In genomic region chr3:123697786-123698185, GRCm38 (mm10) we compare ENCODE assay signal across 22 mouse cellular contexts. TPM values are rescaled to one million over a fixed set of nuclear protein-coding genes. Genes with fewer than 3 reads are reported as not detected.
DNase-seq lines count a peak whose midpoint lies in the region; ATAC-seq lines count a peak whose summit lies in the region.
"Had no signal": no experiment of that assay in that cellular context is flagged by ENCODE, and none has a peak within 500 bp of the region (broad histone marks: within the 10 kb centered on the region; RNA-seq: fewer than 3 reads in every experiment).

No protein-coding gene starts in this region.

- no peaks in the 10 kb centered on the region for H3K9me3 ChIP-seq in lung, embryonic 15.5 days
- H3K9me3 ChIP-seq in heart, embryonic 15.5 days (replicated peaks): no peaks in the 10 kb centered on the region
- H3K9me3 ChIP-seq: embryonic facial prominence, embryonic 10.5 days; forebrain, embryonic 13.5 days; hindbrain, embryonic 10.5 days; limb, embryonic 15.5 days had no signal

- no peaks in the 10 kb centered on the region for H3K4me1 ChIP-seq in lung, embryonic 15.5 days
- no peaks in the 10 kb centered on the region for H3K4me1 ChIP-seq in heart, embryonic 15.5 days (replicated peaks)
- H3K4me1 ChIP-seq: embryonic facial prominence, embryonic 10.5 days; forebrain, embryonic 13.5 days; hindbrain, embryonic 10.5 days; limb, embryonic 15.5 days; midbrain, embryonic 13.5 days had no signal

- H3K4me2 ChIP-seq in lung, embryonic 15.5 days: no peak overlapping the region
- no peak overlapping the region for H3K4me2 ChIP-seq in heart, embryonic 15.5 days
- H3K4me2 ChIP-seq: forebrain, embryonic 13.5 days; limb, embryonic 15.5 days; midbrain, embryonic 13.5 days had no signal

- no peaks in the 10 kb centered on the region for H3K36me3 ChIP-seq in lung, embryonic 15.5 days
- no peaks in the 10 kb centered on the region for H3K36me3 ChIP-seq in heart, embryonic 15.5 days
- H3K36me3 ChIP-seq: embryonic facial prominence, embryonic 10.5 days; G1E; hindbrain, embryonic 10.5 days; limb, embryonic 15.5 days; midbrain, embryonic 13.5 days had no signal

- DNase-seq in lung, adult 18-20 months: no peak
- DNase-seq in NIH3T3 (ENCODE audit: low read depth): peak; percentile 34
- DNase-seq in cerebellum, adult 9-11 months: no peak
- DNase-seq in neural tube, embryonic 10.5 days (ENCODE audit: extremely low spot score, low spot score): no peak
- DNase-seq: adrenal gland, postnatal 10 days; cerebellum, adult 11 months; cerebellum, postnatal 25 days; gastrocnemius, postnatal 36 days; kidney, adult 8-10 months; kidney, postnatal 4 days; spleen, adult 18-20 months; thymus, adult 18-20 months had no signal

- no peaks in the 10 kb centered on the region for H3K27me3 ChIP-seq in lung, embryonic 15.5 days
- H3K27me3 ChIP-seq in heart, embryonic 15.5 days: no peaks in the 10 kb centered on the region
- H3K27me3 ChIP-seq: forebrain, embryonic 13.5 days; limb, embryonic 15.5 days; midbrain, embryonic 13.5 days had no signal

- WGBS in lung, embryonic 15.5 days: 37% methylated on average over 4 of the region's 4 CpGs
- WGBS in heart, embryonic 15.5 days: 43% methylated on average over 4 of the region's 4 CpGs

- no peak overlapping the region for H3K4me3 ChIP-seq in lung, embryonic 15.5 days
- no peak overlapping the region for H3K4me3 ChIP-seq in heart, embryonic 15.5 days
- H3K4me3 ChIP-seq: embryonic facial prominence, embryonic 10.5 days; forebrain, embryonic 13.5 days; hindbrain, embryonic 10.5 days; limb, embryonic 15.5 days; midbrain, embryonic 13.5 days had no signal

- H3K9ac ChIP-seq in lung, embryonic 15.5 days: no peak overlapping the region
- H3K9ac ChIP-seq in heart, embryonic 15.5 days: no peak overlapping the region
- H3K9ac ChIP-seq: forebrain, embryonic 13.5 days; limb, embryonic 15.5 days; midbrain, embryonic 13.5 days had no signal

- H3K27ac ChIP-seq in lung, embryonic 15.5 days: no peak overlapping the region
- H3K27ac ChIP-seq in heart, embryonic 15.5 days: no peak overlapping the region
- H3K27ac ChIP-seq: embryonic facial prominence, embryonic 10.5 days; forebrain, embryonic 13.5 days; hindbrain, embryonic 10.5 days; limb, embryonic 15.5 days; midbrain, embryonic 13.5 days had no signal

- ATAC-seq in lung, embryonic 15.5 days (ENCODE audit: borderline replicate concordance, extremely low read depth, low FRiP score, low TSS enrichment): 0 out of 2 replicates have a peak, but pooled peaks have one; percentile 31
- ATAC-seq in heart, embryonic 15.5 days (replicated peaks; ENCODE audit: insufficient number of reproducible peaks, insufficient read depth, low FRiP score, low read depth): peak; percentile 35; the same call in 1 of the 2 replicates
- peak; percentile 68; the same call in 1 of the 2 replicates for ATAC-seq in megakaryocyte-erythroid progenitor cell, adult 5-6 weeks (replicated peaks; ENCODE audit: low FRiP score, low TSS enrichment, poor library complexity, severe bottlenecking)
- ATAC-seq: CD4-positive, CD25-positive, alpha-beta regulatory T cell, adult 4 months; forebrain, embryonic 13.5 days; midbrain, embryonic 13.5 days had no signal

RNA-seq across cellular contexts. Expression of gene Ndst3, which starts 7.1 kb away (rescaled TPM):
- 0.44 and 0.56 TPM in 2 replicates for polyA plus RNA-seq in lung, embryonic 15.5 days (2015; fragmentation: Nextera tagmentation; extraction: Ambion mirVana)
- 0.48 and 0.86 TPM in 2 replicates for polyA plus RNA-seq in heart, embryonic 15.5 days (2015; fragmentation: Nextera tagmentation; extraction: Ambion mirVana)
- 0.44 and 4.9 TPM in 2 replicates for total RNA-seq in megakaryocyte-erythroid progenitor cell, adult 5-6 weeks (2014; fragmentation: Nextera tagmentation)
- 0.09 and 0.88 TPM in 2 replicates for total RNA-seq in megakaryocyte-erythroid progenitor cell, adult 5-6 weeks (2017)
- total RNA-seq: gastrocnemius, postnatal 36 days had no signal
- polyA plus RNA-seq: CD4-positive, CD25-positive, alpha-beta regulatory T cell, adult 4 months; G1E had no signal
